Mouse (Mus musculus) forebrain, embryonic 12.5 days (tissue): ENCODE measurements around the gene Rab7b. TPM values are rescaled to one million over a fixed set of nuclear protein-coding genes. Genes with fewer than 3 reads are reported as not detected.

Experiments used
- ATAC-seq: fragments of 200-750 bp; cut with Nextera tagmentation; 2 replicates; pipeline ENCODE4 v1.8.0; 2017; ENCODE audit warnings: moderate TSS enrichment; ENCODE audit not compliant: low FRiP score
- H3K27ac ChIP-seq: fragments of 300-500 bp; sonication (generic); 2 replicates; pipeline ENCODE4 v1.5.1; 2016; ENCODE audit warnings: mild to moderate bottlenecking
- H3K27me3 ChIP-seq: fragments of 300-500 bp; sonication (generic); 2 replicates; pipeline ENCODE4 v1.6.1; 2016; ENCODE audit warnings: mild to moderate bottlenecking
- H3K36me3 ChIP-seq: fragments of 300-500 bp; sonication (generic); replicated peaks from 2 replicates; pipeline ENCODE4 v1.6.1; 2016; ENCODE audit warnings: mild to moderate bottlenecking
- H3K4me1 ChIP-seq: fragments of 300-500 bp; sonication (generic); 2 replicates; pipeline ENCODE4 v1.6.1; 2016
- H3K4me2 ChIP-seq: fragments of 300-500 bp; sonication (generic); 2 replicates; pipeline ENCODE4 v1.6.1; 2016; ENCODE audit warnings: mild to moderate bottlenecking, moderate library complexity
- H3K4me3 ChIP-seq: fragments of 300-500 bp; sonication (generic); replicated peaks from 2 replicates; pipeline ENCODE4 v1.5.1; 2016; ENCODE audit warnings: mild to moderate bottlenecking
- H3K9ac ChIP-seq: fragments of 300-500 bp; sonication (generic); 2 replicates; pipeline ENCODE4 v1.6.1; 2016; ENCODE audit warnings: mild to moderate bottlenecking
- H3K9me3 ChIP-seq: fragments of 300-500 bp; sonication (generic); 2 replicates; pipeline ENCODE4 v1.6.1; 2016
- WGBS: fragments of 180-500 bp; shearing (Covaris S2); methylation state at CpG from one replicate; pipeline ENCODE4 v1.1.7; 2016; 5-methylcytosine and 5-hydroxymethylcytosine counted together
- polyA plus RNA-seq: library from polyadenylated mRNA; unstranded; fragments of >200 nt; fragmentation: Nextera tagmentation; extraction: Ambion mirVana; gene quantifications from 2 replicates; pipeline ENCODE4 v1.2.1, GENCODE M21; 2016

Rab7b gene
- polyA plus RNA-seq, 1 experiment from 2014 or later = 0.43 TPM

DNA sequence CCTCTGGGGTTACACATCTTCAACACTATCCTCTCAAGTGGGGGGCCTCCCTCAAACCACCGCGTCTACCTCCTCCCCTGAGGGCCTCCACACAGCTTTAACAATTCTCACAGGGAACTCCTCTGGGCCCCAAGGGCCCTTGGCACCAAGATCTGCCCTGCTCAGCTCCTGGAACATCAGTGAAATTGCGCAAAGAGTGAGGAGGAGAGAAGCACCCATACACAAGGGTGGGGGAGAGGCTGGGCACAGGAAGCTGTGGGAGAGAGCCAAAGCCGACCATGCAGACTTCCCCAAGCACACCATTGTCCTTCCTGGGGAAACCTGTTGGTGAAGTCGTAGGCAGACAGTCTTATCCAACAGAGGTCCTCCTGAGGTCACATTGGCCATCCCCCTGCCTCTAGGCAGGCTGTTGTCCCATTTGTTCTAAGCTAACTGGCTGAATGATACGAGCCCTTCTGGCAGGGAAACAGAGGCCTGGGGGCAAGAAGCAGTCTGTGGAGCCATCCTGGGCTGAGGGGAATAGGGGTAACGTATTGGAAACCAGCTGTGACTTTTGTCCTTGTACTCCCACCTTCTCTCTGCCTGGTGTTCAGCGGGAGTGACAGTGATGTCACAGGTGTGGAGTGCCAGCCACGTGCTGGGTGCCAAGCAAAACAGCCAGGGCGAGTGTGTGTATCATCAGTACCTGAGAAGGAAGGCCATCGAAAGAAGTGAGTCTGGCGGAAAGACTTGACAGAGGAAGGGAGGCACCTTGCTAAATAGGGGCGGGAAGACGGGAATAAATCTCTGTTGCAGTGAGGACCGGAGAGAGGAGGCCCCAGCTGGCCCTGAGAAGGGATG, 61.4 kb downstream of the Rab7b start:
- Histone ChIP-seq H3K27me3 (no peaks in the 10 kb centered on the region), H3K4me3 (no peak overlapping the region), H3K4me2 (no peak overlapping the region), H3K9me3 (no peaks in the 10 kb centered on the region), H3K4me1 (peaks cover 7% of the 10 kb centered on the region; the same call in 1 of the 2 replicates), H3K9ac (no peak overlapping the region), H3K36me3 (no peaks in the 10 kb centered on the region), H3K27ac (no peak overlapping the region)
- WGBS = 74% methylated on average over 15 of the region's 15 CpGs
- ATAC-seq = no peak

DNA sequence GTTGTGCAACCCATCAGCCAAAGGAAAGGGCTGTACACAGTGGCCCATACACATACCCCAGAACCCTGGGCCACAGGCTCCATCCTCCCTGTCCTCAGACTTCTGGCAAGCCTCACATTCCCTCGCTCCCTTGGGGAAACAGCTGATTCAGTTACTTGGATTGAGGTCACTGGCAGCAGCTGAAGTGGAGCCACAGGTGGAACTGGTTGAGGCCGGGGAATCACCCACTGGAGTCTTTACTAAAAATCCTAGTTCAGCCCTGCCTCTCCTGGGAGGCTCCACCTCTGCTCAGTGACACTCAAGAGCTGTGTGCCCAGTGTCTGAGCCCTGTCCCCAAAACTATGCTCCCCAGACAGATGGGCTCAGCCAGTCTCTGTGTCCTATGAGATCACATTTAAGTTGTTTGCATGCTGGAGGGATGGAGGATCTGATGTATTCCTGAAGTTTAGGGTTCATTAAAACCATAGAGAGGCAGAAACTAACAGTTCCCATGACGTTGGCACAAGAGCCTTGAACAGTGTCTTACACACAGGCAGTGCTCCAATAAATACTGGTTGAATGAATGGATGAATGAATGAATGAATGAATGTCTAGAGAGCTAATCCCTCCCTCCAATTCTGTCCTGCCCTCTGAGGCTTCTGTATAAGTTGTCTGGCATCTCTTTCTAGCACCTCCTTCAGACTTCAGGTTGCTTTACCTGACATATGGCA, 62.8 kb downstream of the Rab7b start:
- Histone ChIP-seq H3K4me1 (peaks cover 4% of the 10 kb centered on the region; the same call in 1 of the 2 replicates), H3K27ac (no peak overlapping the region), H3K4me3 (no peak overlapping the region), H3K36me3 (no peaks in the 10 kb centered on the region), H3K9me3 (no peaks in the 10 kb centered on the region), H3K27me3 (no peaks in the 10 kb centered on the region), H3K9ac (no peak overlapping the region), H3K4me2 (no peak overlapping the region)
- WGBS = 76% methylated on average over 3 of the region's 3 CpGs
- ATAC-seq = no peak

DNA sequence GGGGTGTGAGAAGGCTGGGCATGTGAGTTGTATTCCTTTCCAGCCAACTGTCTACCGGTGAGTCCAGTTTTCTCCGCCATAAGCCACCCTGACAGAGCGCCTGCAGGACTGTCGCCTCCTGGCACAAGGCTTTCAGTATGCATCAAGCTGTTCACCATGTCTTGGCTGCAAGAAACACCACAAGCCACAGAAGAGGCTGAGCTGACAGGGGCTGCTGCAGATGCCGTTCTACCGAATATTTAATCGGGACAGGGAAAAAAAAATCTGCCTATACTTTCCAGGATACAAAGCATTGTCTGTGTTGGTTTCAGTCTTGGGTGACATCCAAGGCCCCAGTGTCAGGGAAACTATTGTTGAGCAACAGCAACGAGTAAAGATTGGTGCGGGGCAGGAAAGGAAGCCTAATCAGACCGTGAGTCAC, 63.4 kb downstream of the Rab7b start:
- Histone ChIP-seq H3K36me3 (no peaks in the 10 kb centered on the region), H3K27me3 (no peaks in the 10 kb centered on the region), H3K4me2 (no peak overlapping the region), H3K4me1 (peaks cover 3% of the 10 kb centered on the region; the same call in 1 of the 2 replicates), H3K4me3 (no peak overlapping the region), H3K9me3 (no peaks in the 10 kb centered on the region), H3K27ac (no peak overlapping the region), H3K9ac (no peak overlapping the region)
- 62% methylated on average over 10 of the region's 10 CpGs for WGBS
- ATAC-seq = no peak

DNA sequence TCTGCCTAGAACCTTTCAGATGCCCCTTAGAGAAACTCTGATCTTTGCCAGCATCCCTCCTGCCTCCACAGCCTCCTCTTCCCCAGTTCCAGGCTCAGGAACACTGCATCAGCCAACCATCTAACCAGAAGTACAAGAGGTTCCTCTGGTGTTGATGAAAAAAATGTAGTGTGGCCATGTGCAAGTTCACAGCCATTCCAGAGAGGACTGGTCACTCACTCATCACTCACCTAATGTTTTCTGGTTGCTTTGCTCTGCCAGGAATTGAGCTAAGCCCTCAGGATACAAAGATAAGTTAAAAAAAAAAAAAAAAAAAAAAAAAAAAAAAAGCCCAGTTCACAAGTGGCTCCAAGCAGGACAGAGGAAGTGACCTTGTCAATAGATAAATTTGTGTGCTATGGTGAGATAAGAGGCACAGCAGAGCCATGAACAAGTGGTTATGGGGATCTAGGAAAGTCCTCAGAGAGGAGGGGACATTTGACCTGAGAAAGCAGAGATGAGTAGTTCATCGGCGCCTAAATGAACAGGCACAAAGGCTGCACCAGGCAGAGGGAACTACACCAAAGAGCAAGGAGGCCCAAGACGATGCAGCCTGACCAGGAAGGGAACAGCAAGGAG, 65.8 kb downstream of the Rab7b start:
- Histone ChIP-seq H3K27me3 (no peaks in the 10 kb centered on the region), H3K9ac (no peak overlapping the region), H3K9me3 (no peaks in the 10 kb centered on the region), H3K4me3 (no peak overlapping the region), H3K4me1 (peaks cover 8% of the 10 kb centered on the region; the same call in 1 of the 2 replicates), H3K36me3 (no peaks in the 10 kb centered on the region), H3K4me2 (no peak overlapping the region), H3K27ac (no peak overlapping the region)
- 87% methylated on average over 3 of the region's 3 CpGs for WGBS
- ATAC-seq = no peak

DNA sequence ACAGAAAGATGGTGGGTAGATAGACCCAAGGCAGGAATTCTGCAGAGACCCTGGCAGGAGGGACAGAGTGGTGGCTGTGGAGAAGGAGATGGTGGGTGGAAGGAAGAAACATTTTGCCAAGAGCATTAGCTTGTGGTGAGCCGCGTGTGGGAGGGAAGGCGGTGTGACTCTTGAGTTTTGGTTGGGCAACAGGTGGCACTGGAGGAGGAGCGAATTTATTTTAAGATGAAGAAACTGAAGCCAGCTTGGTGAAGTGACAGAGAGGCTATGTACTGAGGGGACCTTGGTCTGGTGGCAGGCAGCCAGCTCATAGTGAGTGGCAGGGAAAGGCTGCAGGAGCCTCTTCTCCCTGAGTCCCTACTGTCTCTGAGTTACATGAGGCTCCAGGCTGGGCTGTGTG, 66.4 kb downstream of the Rab7b start:
- Histone ChIP-seq H3K4me1 (peaks cover 12% of the 10 kb centered on the region; the same call in 1 of the 2 replicates), H3K36me3 (no peaks in the 10 kb centered on the region), H3K4me2 (no peak overlapping the region), H3K9me3 (no peaks in the 10 kb centered on the region), H3K4me3 (no peak overlapping the region), H3K27me3 (no peaks in the 10 kb centered on the region), H3K9ac (no peak overlapping the region), H3K27ac (no peak overlapping the region)
- ATAC-seq = no peak
- WGBS = 95% methylated on average over 4 of the region's 4 CpGs

DNA sequence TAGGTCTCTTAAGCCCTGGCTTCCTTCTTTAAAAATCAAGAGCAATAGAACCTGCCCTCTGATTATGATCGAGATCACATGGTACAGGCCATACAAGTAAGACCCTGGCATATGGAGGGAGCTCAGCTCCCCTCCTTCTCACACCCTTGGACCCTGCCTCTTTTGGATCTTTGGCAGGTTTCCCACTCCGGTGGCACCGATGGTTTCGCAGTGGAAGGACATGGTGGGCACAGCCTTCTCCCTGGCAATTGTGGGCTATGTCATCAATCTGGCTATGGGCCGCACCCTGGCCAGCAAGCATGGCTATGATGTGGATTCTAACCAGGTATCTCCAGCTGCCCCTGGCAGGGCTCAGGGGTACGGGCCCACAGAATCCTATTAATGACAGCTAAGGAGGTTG, 68.7 kb downstream of the Rab7b start:
- no peaks in the 10 kb centered on the region for H3K36me3 ChIP-seq
- ATAC-seq = no peak
- no peaks in the 10 kb centered on the region for H3K9me3 ChIP-seq
- WGBS = 92% methylated on average over 6 of the region's 6 CpGs
- H3K27me3 ChIP-seq = no peaks in the 10 kb centered on the region
- peaks cover 12% of the 10 kb centered on the region; the same call in 1 of the 2 replicates for H3K4me1 ChIP-seq
- H3K4me3 ChIP-seq = no peak overlapping the region
- H3K27ac ChIP-seq = no peak overlapping the region
- H3K9ac ChIP-seq = no peak overlapping the region
- H3K4me2 ChIP-seq = no peak overlapping the region

DNA sequence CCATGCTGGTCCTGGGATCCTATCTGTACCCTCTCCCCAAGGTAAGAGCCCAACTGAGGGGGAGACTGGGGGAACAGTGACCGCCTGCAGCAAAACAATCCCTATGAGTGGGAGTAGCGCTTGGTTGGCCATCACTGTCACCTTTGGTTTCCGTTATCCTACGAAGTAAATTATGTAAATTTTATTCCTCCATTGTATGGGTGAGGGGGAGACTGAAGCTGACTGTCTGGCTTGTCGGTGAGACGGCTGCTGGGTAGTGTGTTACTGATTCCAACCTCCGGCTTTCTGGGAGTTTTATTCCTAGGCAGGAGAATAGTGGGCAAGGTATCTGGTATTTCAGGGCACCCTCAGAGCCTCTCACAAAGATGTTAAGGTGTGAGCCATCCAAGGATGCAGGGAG, 70.3 kb downstream of the Rab7b start:
- Histone ChIP-seq H3K4me2 (no peak overlapping the region), H3K9me3 (no peaks in the 10 kb centered on the region), H3K27ac (no peak overlapping the region), H3K9ac (0 out of 2 replicates have a peak overlapping the region, but pooled peaks have one; percentile 2), H3K36me3 (no peaks in the 10 kb centered on the region), H3K4me1 (peaks cover 12% of the 10 kb centered on the region; the same call in 1 of the 2 replicates), H3K4me3 (no peak overlapping the region), H3K27me3 (no peaks in the 10 kb centered on the region)
- WGBS = 61% methylated on average over 7 of the region's 7 CpGs
- ATAC-seq = no peak

DNA sequence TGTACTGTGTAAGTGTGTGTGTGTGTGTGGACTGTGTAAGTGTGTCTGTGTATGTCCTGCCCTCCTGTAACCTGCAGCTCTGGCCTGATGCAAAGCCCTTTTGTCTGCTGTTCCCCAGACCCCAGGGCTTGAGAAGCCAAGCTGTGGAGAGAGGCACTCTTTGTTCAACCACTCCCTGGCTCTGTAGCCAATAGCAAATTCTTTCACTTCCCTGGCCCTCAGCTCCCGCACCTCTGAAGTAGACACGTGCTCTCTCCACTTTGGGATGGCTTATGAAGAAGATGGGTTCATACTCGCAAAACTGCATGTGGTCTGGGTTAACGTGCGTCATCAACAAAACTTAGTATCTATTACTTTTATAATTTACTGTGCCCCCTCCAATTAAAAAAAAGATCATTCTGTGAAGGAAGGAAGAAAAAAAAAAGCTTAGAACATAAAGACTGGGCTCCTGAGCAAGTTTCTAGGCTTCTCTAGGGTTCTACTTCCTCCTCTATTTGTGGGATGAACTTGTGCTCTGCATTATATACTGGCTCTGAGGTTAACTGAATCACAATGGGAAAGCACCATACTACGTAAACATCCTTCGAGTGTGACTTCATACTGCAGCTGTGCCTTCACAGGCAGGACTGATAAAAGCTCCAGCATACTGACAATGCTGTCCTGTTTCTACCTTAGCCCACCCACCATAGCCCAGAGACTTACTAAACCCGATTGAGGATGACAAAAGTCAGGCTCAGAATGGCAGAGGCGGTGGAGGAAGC, 71.4 kb downstream of the Rab7b start:
- no peak for ATAC-seq
- Histone ChIP-seq H3K9me3 (no peaks in the 10 kb centered on the region), H3K4me1 (peaks cover 12% of the 10 kb centered on the region; the same call in 1 of the 2 replicates), H3K36me3 (no peaks in the 10 kb centered on the region), H3K9ac (no peak overlapping the region), H3K4me2 (no peak overlapping the region), H3K27me3 (no peaks in the 10 kb centered on the region), H3K4me3 (no peak overlapping the region), H3K27ac (no peak overlapping the region)
- 67% methylated on average over 9 of the region's 9 CpGs for WGBS

DNA sequence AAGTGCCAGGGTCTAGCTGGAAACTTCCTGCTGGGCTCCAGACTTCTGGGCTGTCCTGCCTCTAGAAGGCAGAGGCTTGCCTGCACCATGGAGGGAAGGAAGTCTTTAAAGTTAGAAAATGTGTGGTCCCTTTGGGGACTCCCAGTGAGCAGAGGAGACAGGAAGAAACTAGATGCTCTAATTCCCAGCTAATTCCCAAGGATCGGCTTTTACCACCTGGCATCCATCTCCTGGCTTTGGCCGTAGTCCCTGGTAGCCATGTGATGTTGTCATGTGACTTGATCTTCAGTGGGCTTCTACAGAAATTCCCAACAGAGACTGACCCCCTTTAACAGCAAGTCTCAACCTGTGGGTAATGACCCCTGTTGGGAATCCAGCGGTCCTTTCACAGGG, 71.9 kb downstream of the Rab7b start:
- H3K36me3 ChIP-seq = no peaks in the 10 kb centered on the region
- H3K9ac ChIP-seq = no peak overlapping the region
- H3K27ac ChIP-seq = no peak overlapping the region
- no peak overlapping the region for H3K4me2 ChIP-seq
- no peak overlapping the region for H3K4me3 ChIP-seq
- H3K4me1 ChIP-seq = peaks cover 12% of the 10 kb centered on the region; the same call in 1 of the 2 replicates
- no peaks in the 10 kb centered on the region for H3K9me3 ChIP-seq
- no peaks in the 10 kb centered on the region for H3K27me3 ChIP-seq
- WGBS = 96% methylated on average over 3 of the region's 3 CpGs
- no peak for ATAC-seq

DNA sequence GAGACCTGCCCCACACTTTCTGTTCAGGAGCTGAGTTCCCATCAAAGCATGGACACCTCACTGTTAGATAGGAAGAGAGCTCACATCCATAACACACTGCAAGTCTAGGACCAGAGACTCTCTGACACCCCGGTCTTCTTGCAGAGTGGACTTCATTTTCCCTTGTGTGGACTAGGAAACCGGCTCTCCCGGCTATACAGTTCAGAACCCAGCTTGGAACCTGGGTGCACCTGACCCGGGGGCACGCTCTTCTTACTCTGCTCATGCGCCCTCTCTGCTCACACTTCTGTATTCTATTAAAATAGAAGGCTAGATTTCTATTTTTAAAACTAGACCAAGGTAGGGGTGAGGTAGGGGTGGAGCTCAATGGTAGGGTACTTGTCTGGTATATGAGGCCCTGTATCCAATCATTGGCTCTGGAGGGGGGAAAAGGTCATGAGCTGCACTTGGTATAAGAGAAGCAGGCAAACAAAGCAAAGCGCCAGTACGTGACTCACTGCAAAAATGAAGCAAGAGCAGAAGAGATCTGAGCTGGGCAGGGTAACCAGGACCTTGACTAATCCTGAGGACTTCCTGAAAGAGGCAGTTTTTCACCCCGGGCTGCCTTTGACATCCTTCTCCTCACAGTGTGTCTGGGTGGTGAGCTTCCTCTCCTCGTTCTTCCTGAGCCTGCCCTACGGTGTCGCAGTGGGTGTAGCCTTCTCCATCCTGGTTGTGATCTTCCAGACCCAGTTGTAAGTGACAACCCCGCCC, 72.8 kb downstream of the Rab7b start:
- Histone ChIP-seq H3K27ac (no peak overlapping the region), H3K27me3 (no peaks in the 10 kb centered on the region), H3K36me3 (no peaks in the 10 kb centered on the region), H3K4me3 (no peak overlapping the region), H3K4me1 (peaks cover 12% of the 10 kb centered on the region; the same call in 1 of the 2 replicates), H3K9ac (no peak overlapping the region), H3K9me3 (no peaks in the 10 kb centered on the region), H3K4me2 (no peak overlapping the region)
- 86% methylated on average over 13 of the region's 13 CpGs for WGBS
- no peak for ATAC-seq

DNA sequence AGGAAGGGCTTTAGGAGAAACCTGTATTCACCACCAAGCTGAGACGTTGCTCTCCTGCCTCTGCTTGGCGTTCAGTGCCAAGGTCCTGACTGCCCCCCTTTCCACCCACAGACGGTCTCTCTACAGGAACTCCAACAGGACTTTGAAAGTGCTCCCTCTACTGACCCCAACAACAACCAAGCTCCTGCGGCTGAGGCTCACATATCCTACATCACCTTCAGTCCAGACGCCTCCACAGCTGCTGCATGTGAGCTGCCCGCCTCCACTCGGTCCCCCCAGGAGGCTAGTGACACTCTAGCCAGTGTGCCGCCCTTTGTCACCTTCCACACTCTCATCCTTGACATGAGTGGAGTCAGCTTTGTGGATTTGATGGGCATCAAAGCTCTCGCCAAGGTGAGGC, 75.2 kb downstream of the Rab7b start:
- H3K4me2 ChIP-seq = no peak overlapping the region
- no peak overlapping the region for H3K27ac ChIP-seq
- no peak overlapping the region for H3K9ac ChIP-seq
- H3K4me1 ChIP-seq = peaks cover 11% of the 10 kb centered on the region; the same call in 1 of the 2 replicates
- no peak overlapping the region for H3K4me3 ChIP-seq
- no peak for ATAC-seq
- 66% methylated on average over 9 of the region's 9 CpGs for WGBS
- no peaks in the 10 kb centered on the region for H3K27me3 ChIP-seq
- no peaks in the 10 kb centered on the region for H3K9me3 ChIP-seq
- no peaks in the 10 kb centered on the region for H3K36me3 ChIP-seq
